Mouse (Mus musculus): ENCODE measurements around the gene Srp9.
"Not testable (repeated sequence)": the region's sequence is repeated elsewhere in the genome, so short reads cannot be mapped to it uniquely, and the experiment has no call there.

Gene Srp9

GRCm38 (mm10) chr1:182143288-182143687, 18.8 kb downstream of the Srp9 start:
- peak; percentile 28 for DNase-seq (ENCODE audit: low spot score)

- no peak for DNase-seq (ENCODE audit: low spot score)
These were observed 21.0 kb downstream of the Srp9 start for GRCm38 (mm10) chr1:182145546-182145945.

DNA sequence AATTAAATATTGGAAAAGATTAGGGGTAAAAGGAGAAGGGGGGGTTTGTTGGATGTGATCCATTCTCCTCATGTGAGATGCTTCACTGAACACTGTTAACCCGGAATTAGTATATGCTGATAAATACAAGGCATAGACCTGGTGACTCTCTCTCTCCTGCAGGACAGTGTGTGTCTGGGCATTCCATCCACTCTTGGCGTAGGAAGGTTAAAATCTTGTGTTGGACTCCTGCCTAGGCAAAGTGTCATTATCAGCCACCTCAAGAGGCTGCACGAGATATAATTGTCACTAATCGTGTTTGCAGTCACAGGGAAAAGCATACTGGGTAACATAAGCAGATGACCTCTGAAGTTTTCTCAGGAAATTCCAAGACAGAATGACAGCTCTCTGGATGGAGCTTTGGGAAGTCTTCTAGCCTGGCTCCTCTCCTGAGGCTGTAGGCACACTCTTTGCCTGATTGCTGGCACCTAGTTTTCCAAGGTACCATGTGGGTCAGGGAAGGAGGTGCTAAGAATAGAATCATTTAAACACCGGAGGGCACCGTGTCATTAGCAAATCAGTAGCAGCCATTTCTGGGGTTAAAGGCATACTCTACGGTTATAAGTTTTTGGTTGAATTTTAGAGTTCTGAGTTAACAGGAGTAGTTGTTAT, 24.5 kb downstream of the Srp9 start:
- DNase-seq (ENCODE audit: low spot score), result no peak

- DNase-seq (ENCODE audit: low spot score), result no peak
These were observed 25.4 kb downstream of the Srp9 start for GRCm38 (mm10) chr1:182149966-182150365.

DNA sequence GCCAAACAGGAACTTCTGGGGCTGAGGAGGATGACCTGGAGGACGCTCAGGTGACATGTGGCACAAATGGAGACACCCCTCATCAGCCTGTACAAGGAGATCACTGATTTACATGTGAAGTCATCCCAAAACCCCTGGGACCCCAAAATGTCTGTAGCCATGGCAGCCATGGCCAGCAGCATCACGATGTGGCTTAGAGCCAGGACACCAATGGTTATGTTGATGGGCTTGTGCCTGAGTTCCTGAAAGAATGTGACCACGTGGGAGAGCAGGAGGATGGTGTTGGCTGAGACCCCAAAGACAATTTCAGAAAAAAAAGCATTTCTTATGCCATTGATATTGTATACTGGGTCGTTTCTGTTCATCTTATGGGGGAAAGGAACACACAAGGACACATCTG, 33.2 kb downstream of the Srp9 start:
- DNase-seq (ENCODE audit: low spot score), result no peak

DNA sequence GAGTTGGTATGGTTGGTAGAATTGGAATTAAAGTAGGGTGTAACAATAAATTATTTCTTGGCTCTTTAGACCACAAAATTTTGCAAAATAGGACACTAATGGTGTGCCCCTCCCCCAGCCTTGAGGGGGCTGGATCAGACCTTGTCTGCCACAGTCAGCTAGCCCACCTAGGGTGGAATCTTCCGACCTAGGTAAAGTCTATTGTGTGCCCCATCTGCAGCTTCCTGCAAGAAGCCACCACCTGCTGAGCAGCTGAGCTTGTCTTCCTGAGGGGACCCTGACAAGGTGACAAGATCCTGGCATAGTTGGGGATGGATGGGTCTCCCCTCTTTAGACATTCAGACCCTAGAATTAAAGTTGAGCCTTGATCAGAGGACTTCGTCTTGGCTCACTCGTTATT, 35.0 kb downstream of the Srp9 start:
- DNase-seq (ENCODE audit: low spot score), result no peak

- DNase-seq (ENCODE audit: low spot score), result no peak
These were observed 38.4 kb downstream of the Srp9 start for GRCm38 (mm10) chr1:182162951-182163350.

- DNase-seq (ENCODE audit: low spot score), result no peak
These were observed 39.8 kb downstream of the Srp9 start, which contains the start of gene Vmn1r1 for GRCm38 (mm10) chr1:182164386-182164785. TSS of gene Vmn1r1 (minus strand) at chr1:182164486.

DNA sequence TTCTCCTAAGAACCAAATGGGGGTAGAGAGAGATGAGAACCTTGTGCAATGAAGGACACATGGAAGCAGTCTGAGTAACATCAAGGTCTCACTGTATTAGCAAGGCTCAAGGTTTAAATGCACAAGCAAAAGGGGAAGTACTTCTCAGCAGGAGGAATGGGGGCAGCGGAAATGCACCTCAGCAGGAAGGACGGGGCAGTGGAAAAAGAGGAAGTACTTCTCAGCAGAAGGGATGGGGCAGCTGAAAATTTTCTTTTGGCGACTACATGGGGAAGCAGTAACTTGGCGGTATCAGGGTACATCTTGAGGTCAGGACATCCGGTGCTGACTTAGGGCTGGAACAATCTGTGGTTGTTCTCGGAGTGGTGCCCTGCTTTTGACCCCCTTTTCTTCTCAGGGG, 45.7 kb downstream of the Srp9 start:
- DNase-seq (ENCODE audit: low spot score), result not testable (repeated sequence)

GRCm38 (mm10) chr1:182176985-182177384, 52.4 kb downstream of the Srp9 start:
- not testable (repeated sequence) for DNase-seq (ENCODE audit: low spot score)

DNA sequence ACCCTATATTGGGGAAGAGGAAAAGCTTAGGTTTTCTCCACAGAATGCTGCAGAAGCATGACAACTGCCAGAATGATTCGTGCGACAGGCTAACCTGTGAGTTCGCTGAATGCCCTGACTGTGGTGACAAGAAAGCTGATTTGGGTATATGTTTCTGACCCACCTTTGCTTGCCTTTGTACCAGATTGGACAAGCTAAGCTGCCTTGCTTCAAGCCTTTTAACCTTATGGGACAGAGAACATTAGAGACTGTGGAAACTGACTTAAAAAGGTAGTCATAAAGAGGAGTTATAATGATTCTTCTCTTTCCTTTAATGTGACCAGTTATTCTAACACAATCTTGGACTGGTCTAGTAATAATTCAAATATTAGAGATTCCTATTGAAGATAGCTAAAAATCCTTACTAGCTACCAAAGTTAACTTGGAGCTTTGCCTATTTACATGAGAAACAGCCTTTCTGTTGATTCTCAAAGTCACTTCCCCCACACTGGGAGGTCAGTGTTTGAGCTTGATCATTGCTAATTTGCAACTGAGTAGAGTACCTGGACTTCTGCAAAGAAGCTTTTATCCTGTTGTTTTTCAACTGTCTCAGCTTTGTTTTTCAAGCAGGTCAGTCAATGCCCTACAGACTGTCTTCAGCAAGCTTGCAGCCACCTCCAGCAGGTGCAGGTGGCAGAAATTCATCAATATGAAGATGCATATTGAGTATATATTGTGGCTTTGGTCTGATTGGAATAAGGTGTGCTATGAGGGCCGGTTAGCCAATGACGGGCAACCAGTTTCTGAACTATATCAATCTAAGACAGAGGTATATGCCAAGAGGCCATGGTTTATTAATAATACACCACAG, 57.1 kb downstream of the Srp9 start:
- no peak for DNase-seq (ENCODE audit: low spot score)

Data from MN1 (cell line).